ENCODE assay signal across 8 mouse cellular contexts in genomic region chr14:60559826-60560529, GRCm38 (mm10).
DNase-seq lines count a peak whose midpoint lies in the region; ATAC-seq lines count a peak whose summit lies in the region.

No protein-coding gene starts in this region.

- H3K27ac ChIP-seq in heart, embryonic 14.5 days (replicated peaks in 1 of 2; ENCODE audit: control insufficient read depth in 1 of 2, insufficient read depth in 1 of 2, low read depth in 2 of 2, low read length in 2 of 2), result no peak overlapping the region
- H3K27ac ChIP-seq in heart, embryonic 11.5 days (ENCODE audit: low read depth, low read length), result no peak overlapping the region

- peak; percentile 11 for DNase-seq in CD4-positive helper T cell, adult 2 months (ENCODE audit: low read depth, low spot score)
- DNase-seq in c-Kit-positive CD71-negative TER-119-negative erythroid progenitor cells, embryonic 14.5 days (ENCODE audit: low read depth), result peak; percentile 4
- DNase-seq in kidney, postnatal 25 days, result peak; percentile 46 to 74
- DNase-seq in testis, postnatal 10 days (ENCODE audit: low spot score), result peak; percentile 65
- no peak for DNase-seq in T-cell, adult 2 months (ENCODE audit: low spot score)
- no peak for DNase-seq in frontal cortex, postnatal 14 days (ENCODE audit: low spot score in 2 of 2)

- H3K4me3 ChIP-seq in heart, embryonic 14.5 days (ENCODE audit: control insufficient read depth in 1 of 2, insufficient read depth in 1 of 2, low read depth in 1 of 2, low read length in 2 of 2), result no peak overlapping the region
- no peak overlapping the region for H3K4me3 ChIP-seq in heart, embryonic 11.5 days (ENCODE audit: low read depth, low read length)

- H3K9me3 ChIP-seq in heart, embryonic 14.5 days (ENCODE audit: control insufficient read depth, low read length), result no peaks in the 10 kb centered on the region
- no peaks in the 10 kb centered on the region for H3K9me3 ChIP-seq in heart, embryonic 11.5 days (replicated peaks; ENCODE audit: control insufficient read depth, low read length)

- H3K4me1 ChIP-seq in heart, embryonic 14.5 days (ENCODE audit: control insufficient read depth in 2 of 2, insufficient read depth in 2 of 2, low read length in 2 of 2), result no peaks in the 10 kb centered on the region; a peak in 1 of 4 replicates
- no peaks in the 10 kb centered on the region for H3K4me1 ChIP-seq in heart, embryonic 11.5 days (ENCODE audit: control insufficient read depth, insufficient read depth, low read length)

- no peaks in the 10 kb centered on the region for H3K27me3 ChIP-seq in heart, embryonic 14.5 days (ENCODE audit: control insufficient read depth, insufficient read depth, low read length)
- no peaks in the 10 kb centered on the region for H3K27me3 ChIP-seq in heart, embryonic 11.5 days (ENCODE audit: control insufficient read depth, insufficient read depth, low read length)

- ATAC-seq in heart, embryonic 14.5 days (ENCODE audit: insufficient number of reproducible peaks, insufficient read depth, low FRiP score, low read depth), result peak; percentile 26; the same call in 1 of the 2 replicates
- ATAC-seq in heart, embryonic 11.5 days (replicated peaks; ENCODE audit: insufficient number of reproducible peaks, low FRiP score, low TSS enrichment), result no peak

- 80% methylated on average over 13 of the region's 13 CpGs for WGBS in heart, embryonic 14.5 days
- WGBS in heart, embryonic 11.5 days (ENCODE audit: insufficient replicate concordance), result 75% methylated on average over 13 of the region's 13 CpGs

- no peak overlapping the region for H3K4me2 ChIP-seq in heart, embryonic 14.5 days (ENCODE audit: low read length)
- no peak overlapping the region for H3K4me2 ChIP-seq in heart, embryonic 11.5 days

- H3K36me3 ChIP-seq in heart, embryonic 14.5 days (ENCODE audit: control insufficient read depth, insufficient read depth, low read length), result no peaks in the 10 kb centered on the region
- no peaks in the 10 kb centered on the region for H3K36me3 ChIP-seq in heart, embryonic 11.5 days (ENCODE audit: control insufficient read depth, insufficient read depth, low read length)

- no peak overlapping the region for H3K9ac ChIP-seq in heart, embryonic 14.5 days (ENCODE audit: low read length)
- H3K9ac ChIP-seq in heart, embryonic 11.5 days (ENCODE audit: low read depth, low read length), result no peak overlapping the region

Comparison
In these comparisons a context has a peak if more than half of its experiments do, and no peak if none do; other contexts are left out.
1. DNase-seq: peak in CD4-positive helper T cell, adult 2 months (single experiment), c-Kit-positive CD71-negative TER-119-negative erythroid progenitor cells, embryonic 14.5 days (single experiment), kidney, postnatal 25 days (2 of 2) and testis, postnatal 10 days (single experiment); none in T-cell, adult 2 months (single experiment) and frontal cortex, postnatal 14 days (0 of 2).